ENCODE assay signal across 12 mouse cellular contexts in the genomic region with DNA sequence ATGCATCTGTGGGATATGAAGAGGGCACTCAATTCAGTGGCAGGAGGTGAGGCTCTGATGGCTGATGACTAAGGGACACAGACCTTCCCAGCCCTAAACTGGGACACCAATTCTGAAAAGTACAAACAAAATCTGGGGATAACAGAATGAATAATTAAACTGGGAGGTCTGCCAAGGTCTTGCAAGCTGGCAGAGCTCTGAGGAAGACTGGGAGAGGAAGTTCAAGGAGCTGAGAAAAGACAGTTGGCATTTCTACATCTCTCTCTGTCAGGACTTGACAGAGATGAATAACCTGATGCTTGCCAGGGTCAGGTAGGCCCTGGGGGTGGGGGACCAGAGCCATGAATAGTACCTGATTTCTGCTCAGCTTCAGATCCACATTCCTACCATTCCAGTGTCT. TPM values are rescaled to one million over a fixed set of nuclear protein-coding genes. Genes with fewer than 3 reads are reported as not detected.
DNase-seq lines count a peak whose midpoint lies in the region; ATAC-seq lines count a peak whose summit lies in the region.
"Had no signal": no experiment of that assay in that cellular context is flagged by ENCODE, and none has a peak within 500 bp of the region (broad histone marks: within the 10 kb centered on the region; RNA-seq: fewer than 3 reads in every experiment).

No protein-coding gene starts in this region.

- no peak overlapping the region for H3K9ac ChIP-seq in forebrain, embryonic 15.5 days (replicated peaks)
- H3K9ac ChIP-seq in forebrain, embryonic 16.5 days (replicated peaks; ENCODE audit: low read depth, low read length), result no peak overlapping the region
- H3K9ac ChIP-seq in kidney, embryonic 14.5 days (ENCODE audit: low read depth, low read length), result no peak overlapping the region
- no peak overlapping the region for H3K9ac ChIP-seq in hindbrain, embryonic 12.5 days
- H3K9ac ChIP-seq: limb, embryonic 13.5 days had no signal

- no peak for ATAC-seq in forebrain, embryonic 15.5 days (replicated peaks)
- no peak for ATAC-seq in forebrain, embryonic 16.5 days
- no peak for ATAC-seq in kidney, embryonic 14.5 days (ENCODE audit: low FRiP score, low TSS enrichment)
- no peak for ATAC-seq in hindbrain, embryonic 12.5 days (ENCODE audit: low FRiP score)
- ATAC-seq: CD4-positive, CD25-positive, alpha-beta regulatory T cell, adult 4 months had no signal

- H3K4me2 ChIP-seq in forebrain, embryonic 15.5 days (replicated peaks), result no peak overlapping the region
- H3K4me2 ChIP-seq in forebrain, embryonic 16.5 days (ENCODE audit: low read length), result no peak overlapping the region
- H3K4me2 ChIP-seq in kidney, embryonic 14.5 days (replicated peaks; ENCODE audit: low read depth, low read length), result no peak overlapping the region
- H3K4me2 ChIP-seq in hindbrain, embryonic 12.5 days (replicated peaks), result no peak overlapping the region
- H3K4me2 ChIP-seq: limb, embryonic 13.5 days had no signal

- no peak overlapping the region for H3K4me3 ChIP-seq in forebrain, embryonic 15.5 days
- no peak overlapping the region for H3K4me3 ChIP-seq in forebrain, embryonic 16.5 days (replicated peaks; ENCODE audit: low read length)
- H3K4me3 ChIP-seq in kidney, embryonic 14.5 days (ENCODE audit: low read length), result no peak overlapping the region
- H3K4me3 ChIP-seq in hindbrain, embryonic 12.5 days, result no peak overlapping the region
- H3K4me3 ChIP-seq: erythroblast, embryonic 14.5 days; limb, embryonic 13.5 days had no signal

- no peaks in the 10 kb centered on the region for H3K27me3 ChIP-seq in forebrain, embryonic 15.5 days
- no peaks in the 10 kb centered on the region for H3K27me3 ChIP-seq in forebrain, embryonic 16.5 days (replicated peaks; ENCODE audit: control insufficient read depth, insufficient read depth, low read length)
- H3K27me3 ChIP-seq in kidney, embryonic 14.5 days (ENCODE audit: control insufficient read depth, insufficient read depth, low read length), result no peaks in the 10 kb centered on the region
- no peaks in the 10 kb centered on the region for H3K27me3 ChIP-seq in hindbrain, embryonic 12.5 days
- H3K27me3 ChIP-seq: limb, embryonic 13.5 days had no signal

- H3K9me3 ChIP-seq in forebrain, embryonic 15.5 days, result no peaks in the 10 kb centered on the region
- H3K9me3 ChIP-seq in forebrain, embryonic 16.5 days (ENCODE audit: control insufficient read depth, low read length), result no peaks in the 10 kb centered on the region
- no peaks in the 10 kb centered on the region for H3K9me3 ChIP-seq in kidney, embryonic 14.5 days (ENCODE audit: control insufficient read depth, low read length)
- no peaks in the 10 kb centered on the region for H3K9me3 ChIP-seq in hindbrain, embryonic 12.5 days (replicated peaks)
- H3K9me3 ChIP-seq: limb, embryonic 13.5 days had no signal

- no peaks in the 10 kb centered on the region for H3K36me3 ChIP-seq in forebrain, embryonic 15.5 days
- H3K36me3 ChIP-seq in forebrain, embryonic 16.5 days (ENCODE audit: control insufficient read depth, insufficient read depth), result no peaks in the 10 kb centered on the region
- H3K36me3 ChIP-seq in kidney, embryonic 14.5 days (ENCODE audit: control insufficient read depth, insufficient read depth, low read length), result no peaks in the 10 kb centered on the region
- H3K36me3 ChIP-seq in hindbrain, embryonic 12.5 days, result no peaks in the 10 kb centered on the region
- H3K36me3 ChIP-seq: limb, embryonic 13.5 days had no signal

- DNase-seq in kidney, postnatal 14 days, result peak; percentile 4
- DNase-seq in R1 (ENCODE audit: low read depth, low spot score), result peak; percentile 16
- peak; percentile 52 for DNase-seq in gonadal fat pad, adult 2 months (ENCODE audit: low read depth)
- no peak for DNase-seq in neural tube, embryonic 10.5 days (ENCODE audit: extremely low spot score, low spot score)
- DNase-seq: gastrocnemius, postnatal 36 days had no signal

- peaks cover 39% of the 10 kb centered on the region for H3K4me1 ChIP-seq in forebrain, embryonic 15.5 days
- peaks cover 28% of the 10 kb centered on the region for H3K4me1 ChIP-seq in forebrain, embryonic 16.5 days (replicated peaks; ENCODE audit: control insufficient read depth, insufficient read depth, low read length)
- H3K4me1 ChIP-seq in kidney, embryonic 14.5 days (ENCODE audit: control insufficient read depth, insufficient read depth, low read length), result 0 out of 2 replicates have a peak, but pooled peaks cover 3% of the 10 kb centered on the region
- peaks cover 6% of the 10 kb centered on the region; the same call in 1 of the 2 replicates for H3K4me1 ChIP-seq in hindbrain, embryonic 12.5 days

- H3K27ac ChIP-seq in forebrain, embryonic 15.5 days (replicated peaks), result peak overlapping the region; percentile 35; the same call in 1 of the 2 replicates
- no peak overlapping the region for H3K27ac ChIP-seq in forebrain, embryonic 16.5 days (ENCODE audit: low read length)
- no peak overlapping the region for H3K27ac ChIP-seq in kidney, embryonic 14.5 days (ENCODE audit: low read depth, low read length)
- H3K27ac ChIP-seq in hindbrain, embryonic 12.5 days, result no peak overlapping the region
- H3K27ac ChIP-seq: limb, embryonic 13.5 days had no signal

RNA-seq across cellular contexts. Expression of gene Actr3b, which starts 8.2 kb away (rescaled TPM):
- 48.7 and 49.3 TPM in 2 replicates for polyA plus RNA-seq in forebrain, embryonic 15.5 days (2015; fragmentation: Nextera tagmentation; extraction: Ambion mirVana)
- 50.8 and 57.8 TPM in 2 replicates for polyA plus RNA-seq in forebrain, embryonic 16.5 days (2015; fragmentation: Nextera tagmentation; extraction: Ambion mirVana)
- polyA plus RNA-seq in kidney, embryonic 14.5 days (2014; fragmentation: Nextera tagmentation; extraction: Ambion mirVana), result 5.0 and 5.7 TPM in 2 replicates
- 3.5 and 4.3 TPM in 2 replicates for polyA plus RNA-seq in gonadal fat pad, adult 2 months (2012; rRNA removed)
- 9.4 and 10.0 TPM in 2 replicates for polyA plus RNA-seq in hindbrain, embryonic 12.5 days (2016; fragmentation: Nextera tagmentation; extraction: Ambion mirVana)
- polyA plus RNA-seq: erythroblast, embryonic 14.5 days had no signal

RNA-seq across cellular contexts. Expression of gene Xrcc2, which starts 45.9 kb away (rescaled TPM):
- 6.6 and 7.7 TPM in 2 replicates for polyA plus RNA-seq in forebrain, embryonic 15.5 days (2015; fragmentation: Nextera tagmentation; extraction: Ambion mirVana)
- polyA plus RNA-seq in forebrain, embryonic 16.5 days (2015; fragmentation: Nextera tagmentation; extraction: Ambion mirVana), result 5.4 and 5.6 TPM in 2 replicates
- polyA plus RNA-seq in kidney, embryonic 14.5 days (2014; fragmentation: Nextera tagmentation; extraction: Ambion mirVana), result 8.4 and 10.6 TPM in 2 replicates
- polyA plus RNA-seq in gonadal fat pad, adult 2 months (2012; rRNA removed), result 3.7 and 5.3 TPM in 2 replicates
- 8.0 and 9.5 TPM in 2 replicates for polyA plus RNA-seq in hindbrain, embryonic 12.5 days (2016; fragmentation: Nextera tagmentation; extraction: Ambion mirVana)
